Mouse (Mus musculus): Measurements from ENCODE around the gene Usp3. TPM values are rescaled to one million over a fixed set of nuclear protein-coding genes. Genes with fewer than 3 reads are reported as not detected.

The Usp3 gene
- polyA plus RNA-seq, 1 experiment from 2014 or later: 97.7 TPM

- WGBS: 90% methylated on average over 2 of the region's 2 CpGs
- H3K27me3 ChIP-seq (ENCODE audit: insufficient read depth, poor library complexity, severe bottlenecking): no peaks in the 10 kb centered on the region
- DNase-seq (ENCODE audit: low spot score): no peak
- no peaks in the 10 kb centered on the region for H3K4me1 ChIP-seq (replicated peaks)
- H3K9me3 ChIP-seq: no peaks in the 10 kb centered on the region
- no peak overlapping the region for H3K27ac ChIP-seq
- H3K4me3 ChIP-seq: no peak overlapping the region
- H3K36me3 ChIP-seq: peaks cover 88% of the 10 kb centered on the region
Observed at GRCm38 (mm10) chr9:66477785-66478184, 115.2 kb downstream of the Usp3 start.

GRCm38 (mm10) chr9:66465087-66465486, 127.9 kb downstream of the Usp3 start:
- Histone ChIP-seq H3K27ac (no peak overlapping the region), H3K27me3 (ENCODE audit: insufficient read depth, poor library complexity, severe bottlenecking) (no peaks in the 10 kb centered on the region), H3K4me1 (replicated peaks) (no peaks in the 10 kb centered on the region), H3K4me3 (no peak overlapping the region), H3K36me3 (peaks cover 74% of the 10 kb centered on the region), H3K9me3 (no peaks in the 10 kb centered on the region)
- 65% methylated on average over 4 of the region's 4 CpGs for WGBS
- no peak for DNase-seq (ENCODE audit: low spot score)

Other genes starting within 250 kb of the Usp3 start
- gene Herc1, start 242.7 kb downstream of the Usp3 start, polyA plus RNA-seq (2016; fragmentation: Nextera tagmentation; extraction: Ambion mirVana): 28.9 and 30.5 TPM in 2 replicates
- 1.5 and 1.6 TPM in 2 replicates for gene Fbxl22, start 78.5 kb downstream of the Usp3 start, polyA plus RNA-seq (2016; fragmentation: Nextera tagmentation; extraction: Ambion mirVana)
- gene Car12, start 120.5 kb upstream of the Usp3 start, polyA plus RNA-seq (2016; fragmentation: Nextera tagmentation; extraction: Ambion mirVana): 0.88 and 1.7 TPM in 2 replicates
- 11.4 and 12.5 TPM in 2 replicates for gene Aph1b, start 202.3 kb upstream of the Usp3 start, polyA plus RNA-seq (2016; fragmentation: Nextera tagmentation; extraction: Ambion mirVana)
- 0.13 and 0.70 TPM in 2 replicates for gene Gm10647, start 203.9 kb upstream of the Usp3 start, polyA plus RNA-seq (2016; fragmentation: Nextera tagmentation; extraction: Ambion mirVana)
- 1.3 and 1.4 TPM in 2 replicates for gene Aph1c, start 241.6 kb upstream of the Usp3 start, polyA plus RNA-seq (2016; fragmentation: Nextera tagmentation; extraction: Ambion mirVana)